Mouse (Mus musculus) brain, embryonic 14.5 days (tissue): Measurements from ENCODE around the gene Smtn.

Experiments
- CTCF ChIP-seq: fragments of 200-500 bp; IDR thresholded peaks from 2 replicates; pipeline ENCODE4 v1.5.1; 2012; ENCODE audit warnings: inconsistent platforms, mild to moderate bottlenecking, moderate library complexity, borderline replicate concordance; ENCODE audit not compliant: insufficient read depth, insufficient read length; ENCODE audit errors: extremely low read depth
- POLR2A ChIP-seq: fragments of 200-500 bp; IDR thresholded peaks from 2 replicates; pipeline ENCODE4 v1.6.1; 2012; ENCODE audit warnings: mild to moderate bottlenecking, inconsistent platforms, borderline replicate concordance; ENCODE audit not compliant: poor library complexity, insufficient read depth, insufficient read length, severe bottlenecking; ENCODE audit errors: extremely low read depth

DNA sequence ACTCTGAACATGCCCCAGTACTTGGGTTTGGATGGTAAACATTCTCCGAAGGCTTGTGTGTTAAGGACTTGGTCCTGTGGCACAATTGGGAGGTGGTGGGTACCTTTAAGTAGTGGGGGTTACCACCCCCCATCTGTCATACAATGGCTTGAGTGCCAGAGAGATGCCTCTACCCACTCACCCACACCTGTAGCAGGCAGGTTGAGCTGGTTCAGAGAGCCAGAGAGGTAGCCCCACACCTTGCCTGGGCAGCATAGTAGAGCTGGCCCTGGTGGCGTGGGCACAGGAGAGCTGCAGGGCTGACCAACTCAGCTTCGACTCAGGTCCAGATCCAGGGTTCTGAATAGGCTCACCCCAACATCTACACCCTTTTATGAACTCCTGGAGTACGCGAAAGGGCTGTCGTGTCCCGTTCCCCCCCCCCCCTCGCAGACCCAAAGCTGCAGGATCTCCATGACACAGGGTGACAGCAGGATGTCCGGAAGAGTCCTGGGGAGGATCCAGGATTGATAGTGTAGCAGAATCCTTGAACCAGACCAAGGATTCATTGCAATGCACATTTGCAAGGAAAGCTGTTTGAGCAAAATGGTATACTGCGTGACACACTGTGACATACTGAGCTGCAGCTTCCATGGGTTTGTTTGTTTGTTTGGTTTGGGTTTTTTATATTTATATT lies 37.8 kb upstream of the Smtn start:
- TF ChIP-seq CTCF = no peak
- no peak for TF ChIP-seq POLR2A
